Mouse (Mus musculus) gastrocnemius, postnatal 14 days (tissue): ENCODE measurements around the gene Kdm6b. TPM values are rescaled to one million over a fixed set of nuclear protein-coding genes. Genes with fewer than 3 reads are reported as not detected.

Source experiments
- DNase-seq: peaks from one replicate; pipeline ENCODE4 v3.0.0; 2021; ENCODE audit warnings: mixed read lengths
- intact Hi-C: fragments of 180-260 bp; cut with DNase I; formaldehyde crosslinking; loops from one replicate; pipeline ENCODE4 v1.15.1; 2025; ENCODE audit warnings: low total_unique reads
- long read RNA-seq, 2 experiments: library from polyadenylated mRNA; stranded (forward); transcript quantifications; one replicate each; pipeline ENCODE4 v2.0.0; 2021
- total RNA-seq, 2 experiments: library from RNA; stranded (reverse); gene quantifications; 2 replicates each; pipeline ENCODE4 v1.2.3; 2021

Kdm6b gene
- 10 to 100 TPM; 30.3 to 31.4 TPM for total RNA-seq
- long read RNA-seq, experiment 1, partial matches to known transcripts = 4 of 5 reads
- long read RNA-seq, experiment 1, other reads (novel, unspliced or antisense) = 1 of 5 reads
- long read RNA-seq, experiment 2, partial matches to known transcripts = 4 of 5 reads
- long read RNA-seq, experiment 2, other reads (novel, unspliced or antisense) = 1 of 5 reads

DNA sequence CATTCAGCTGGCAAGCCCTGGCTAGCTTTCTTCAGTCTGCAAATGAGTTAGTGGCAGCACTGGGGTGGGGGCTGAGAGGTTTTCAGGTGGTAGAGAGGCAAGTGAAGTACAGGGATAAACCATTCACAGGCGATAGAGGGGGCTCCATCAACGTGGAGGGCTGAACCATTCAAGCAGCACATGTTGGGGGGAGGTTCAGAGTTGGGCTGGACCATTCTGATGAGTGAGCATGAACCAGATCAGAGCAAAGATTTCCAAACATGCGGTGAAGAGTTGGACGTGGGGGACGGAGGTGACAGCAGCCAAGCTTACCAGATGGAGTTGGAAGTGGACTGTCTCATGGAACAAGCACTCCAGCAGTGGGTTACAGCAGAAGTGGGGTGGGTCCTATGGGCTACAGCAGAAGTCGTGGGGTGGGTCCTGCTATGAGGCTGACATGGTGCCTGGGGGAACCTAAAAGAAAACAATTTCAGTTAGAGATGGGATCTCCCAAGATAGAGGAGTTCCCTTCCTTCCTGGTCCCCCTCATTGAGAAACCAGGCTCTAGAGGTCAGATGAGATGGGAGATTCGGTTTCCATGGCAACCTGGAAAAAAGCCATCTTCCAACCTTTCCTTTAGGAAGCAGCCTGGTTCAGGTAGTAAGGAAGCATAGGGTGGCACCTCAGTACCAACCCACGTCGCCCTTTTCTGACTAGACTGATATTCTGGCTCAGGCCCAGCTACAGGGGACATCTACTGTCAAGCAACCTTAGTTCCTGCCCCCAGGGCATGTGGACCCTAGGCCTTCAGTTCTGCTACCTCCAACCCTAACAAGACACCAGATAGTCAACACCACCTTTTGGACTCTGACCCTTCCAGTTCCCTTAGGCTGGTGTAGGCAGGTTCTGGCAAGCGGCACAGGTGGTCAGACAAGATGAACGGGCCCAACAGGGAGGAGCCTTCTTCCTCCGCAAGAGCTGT is at the start of gene Kdm6b:
Gene Kdm6b, minus strand, starts transcription at position 455 of the 961 bp plus-strand sequence.
- DNase-seq = no peak
- intact Hi-C loops = no loop called here

DNA sequence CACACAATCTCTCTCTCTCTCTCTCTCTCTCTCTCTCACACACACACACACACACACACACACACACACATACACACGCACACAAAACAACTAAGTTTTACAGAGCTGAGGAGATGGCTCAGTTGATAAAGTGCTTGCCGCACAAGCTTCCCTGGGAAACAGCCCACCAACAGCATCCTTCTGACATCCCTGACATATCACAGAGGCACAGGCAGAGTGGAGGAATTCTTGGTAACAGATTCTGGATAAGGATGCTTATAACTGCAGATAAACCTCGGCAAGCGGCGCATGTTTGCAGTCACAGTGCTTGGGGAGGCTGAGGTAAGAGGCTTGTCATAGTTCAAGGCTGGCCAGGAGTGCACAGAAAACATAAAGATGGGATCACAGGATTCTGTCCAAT is 48.1 kb upstream of the Kdm6b start:
- intact Hi-C loops = no loop called here
- no peak for DNase-seq

DNA sequence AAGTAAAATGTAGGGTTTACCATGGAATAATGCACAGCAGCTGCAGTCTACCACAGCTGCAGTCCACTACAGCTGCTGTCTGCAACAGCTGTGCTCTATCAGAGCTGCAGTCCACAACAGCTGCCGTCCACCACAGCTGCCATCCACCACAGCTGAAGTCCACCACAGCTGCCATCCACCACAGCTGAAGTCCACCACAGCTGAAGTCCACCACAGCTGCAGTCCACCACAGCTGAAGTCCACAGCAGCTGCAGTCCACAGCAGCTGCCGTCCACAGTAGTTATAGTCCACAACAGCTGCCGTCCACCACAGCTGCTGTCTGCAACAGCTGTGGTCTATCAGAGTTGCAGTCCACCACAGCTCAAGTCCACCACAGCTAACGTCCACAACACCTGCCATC is 46.4 kb upstream of the Kdm6b start:
- DNase-seq = no peak
- intact Hi-C loops = no loop called here

DNA sequence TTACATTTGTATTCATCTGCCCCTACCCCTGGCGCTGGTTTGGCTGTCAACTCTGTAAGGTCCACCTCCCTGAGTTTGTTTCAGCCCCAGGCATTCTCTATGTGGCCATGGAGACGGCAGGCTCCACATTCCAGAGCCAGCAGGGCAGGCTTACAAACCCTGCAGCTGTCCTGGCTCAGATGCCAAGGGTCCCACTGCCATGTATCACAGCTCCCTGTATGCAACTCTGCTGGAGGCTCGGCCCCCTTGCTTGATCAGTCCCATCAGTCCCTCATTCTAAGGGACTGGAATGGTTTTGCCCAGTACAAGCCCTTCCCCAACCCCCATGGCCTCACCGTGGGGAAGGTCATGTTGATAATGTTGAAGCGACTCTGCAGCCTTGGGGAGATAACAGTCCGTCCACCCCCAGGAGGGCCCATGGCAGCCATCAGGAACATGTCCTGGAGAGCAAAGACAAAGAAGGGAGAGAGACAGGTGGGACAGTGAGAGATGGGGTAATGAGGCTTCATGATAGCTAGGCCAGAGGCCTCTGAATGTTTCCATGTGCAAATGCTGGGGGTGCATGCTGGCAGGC is 43.6 kb upstream of the Kdm6b start:
- peak; percentile 74 for DNase-seq
- intact Hi-C loops = no loop called here

DNA sequence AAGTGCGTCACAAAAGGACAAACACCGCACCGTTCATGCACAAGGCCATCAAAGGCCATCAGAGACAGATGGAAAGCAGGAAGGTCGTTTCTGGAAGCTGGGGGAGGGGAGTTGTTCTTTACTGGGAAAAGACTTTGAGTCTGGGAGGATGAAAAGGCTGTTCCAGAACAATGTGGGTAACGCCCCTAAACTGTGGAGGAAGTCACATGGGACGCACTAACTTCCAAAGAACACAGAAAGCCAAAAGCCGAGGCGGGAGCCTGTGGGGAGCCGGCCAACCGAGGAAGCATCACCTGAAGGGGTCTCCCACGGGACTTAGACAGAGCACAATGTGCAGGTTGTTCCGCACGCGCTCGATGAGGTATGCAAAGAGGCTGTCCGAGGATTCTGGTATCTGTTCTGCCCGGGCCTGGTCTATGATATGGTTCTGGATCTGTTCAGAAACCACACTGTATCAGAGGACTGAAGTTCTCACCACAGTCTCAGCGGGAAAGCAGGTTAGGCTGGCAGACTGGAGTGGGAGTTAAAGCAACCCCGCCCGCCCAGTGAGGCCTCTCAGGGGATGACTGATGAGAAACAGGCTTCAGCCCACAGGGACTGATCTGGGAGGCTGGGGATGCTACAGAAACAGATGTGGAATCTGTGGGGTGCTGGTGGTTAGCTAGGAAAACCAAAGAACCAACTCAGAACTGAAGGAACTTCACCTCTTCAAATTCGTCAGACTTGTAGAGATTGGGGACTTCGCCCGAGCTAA is 38.8 kb upstream of the Kdm6b start:
- intact Hi-C loops = no loop called here
- peak; percentile 45 for DNase-seq

DNA sequence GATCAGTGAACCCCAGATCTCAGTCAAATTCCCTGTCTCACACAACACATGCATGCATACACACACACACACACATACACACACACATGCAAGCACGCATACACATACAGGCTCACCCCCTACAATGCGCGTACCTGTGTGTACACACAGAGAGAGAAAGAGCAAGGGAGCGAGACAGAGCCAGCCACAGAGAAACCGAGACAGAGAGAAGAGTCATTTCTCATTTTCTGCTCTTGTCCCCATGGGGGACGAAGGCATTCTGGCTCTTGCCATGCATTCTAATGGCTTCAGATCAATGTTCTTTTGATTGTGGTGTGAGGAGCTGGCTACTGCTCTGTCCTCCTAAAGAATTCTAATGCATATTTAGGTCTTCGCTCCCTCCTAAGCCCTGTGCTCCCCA is 33.8 kb upstream of the Kdm6b start:
- intact Hi-C loops = no loop called here
- DNase-seq = no peak

DNA sequence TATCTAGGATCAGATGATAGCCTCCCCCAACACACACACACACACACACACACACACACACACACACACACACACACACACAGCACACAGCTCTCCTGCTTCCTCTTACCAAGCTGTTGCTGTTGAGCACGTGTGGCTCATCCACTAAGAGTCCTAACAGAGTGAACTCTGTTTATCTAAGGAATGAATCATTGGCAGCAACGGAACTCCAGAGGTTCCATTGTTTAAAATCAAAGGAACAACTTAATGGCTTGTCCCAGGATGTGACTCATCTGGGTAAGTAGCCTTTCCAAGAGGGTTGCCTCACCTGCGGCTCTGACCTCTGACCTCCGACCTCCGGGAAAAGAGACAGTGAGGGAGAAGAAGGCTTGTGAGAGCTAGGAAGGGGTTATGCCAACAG is 29.9 kb upstream of the Kdm6b start:
- intact Hi-C loops = no loop called here
- DNase-seq = no peak

DNA sequence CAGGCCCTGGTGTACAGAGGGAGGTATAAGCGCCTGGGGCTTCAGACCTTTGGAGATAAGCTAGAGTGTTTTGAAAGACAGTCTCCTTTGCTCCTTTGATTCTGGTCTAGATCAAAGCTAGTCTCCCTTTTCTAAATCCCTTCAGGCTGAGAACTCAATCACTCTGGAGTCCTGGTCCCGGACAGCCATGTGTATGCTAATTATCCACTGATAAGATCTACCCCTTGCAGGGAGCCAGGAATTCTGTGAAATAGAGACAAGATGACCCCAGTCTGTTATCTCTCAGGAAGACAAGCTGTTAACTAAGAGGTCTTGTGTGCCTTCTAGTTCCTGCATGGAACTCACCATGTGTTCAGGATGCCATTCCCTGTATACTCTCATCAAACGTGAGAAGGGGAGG is 23.8 kb upstream of the Kdm6b start:
- intact Hi-C loops = loop anchor here (5.0 kb wide), 2 partner anchors 35 to 75 kb away; no protein-coding TSS in a partner anchor
- no peak for DNase-seq

DNA sequence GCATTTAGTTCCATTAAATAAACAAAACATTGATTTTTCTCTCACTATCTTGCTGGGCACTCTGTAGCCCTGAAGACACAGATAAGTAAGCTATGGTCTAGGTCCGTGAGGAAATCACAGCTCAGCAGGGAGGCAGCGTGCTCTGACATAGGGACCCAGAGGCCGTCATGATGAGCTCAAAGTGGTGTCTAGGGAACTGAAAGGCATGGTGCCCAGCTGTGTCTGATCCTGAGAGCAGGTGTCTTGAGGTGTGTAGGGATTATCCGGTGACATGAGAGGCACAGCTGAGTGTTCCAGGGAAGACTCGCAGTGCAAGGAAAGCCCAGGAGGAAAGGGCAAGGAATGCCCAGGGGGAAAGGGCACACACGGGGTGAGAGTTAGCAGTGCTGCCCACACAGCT is 19.7 kb upstream of the Kdm6b start:
- intact Hi-C loops = no loop called here

DNA sequence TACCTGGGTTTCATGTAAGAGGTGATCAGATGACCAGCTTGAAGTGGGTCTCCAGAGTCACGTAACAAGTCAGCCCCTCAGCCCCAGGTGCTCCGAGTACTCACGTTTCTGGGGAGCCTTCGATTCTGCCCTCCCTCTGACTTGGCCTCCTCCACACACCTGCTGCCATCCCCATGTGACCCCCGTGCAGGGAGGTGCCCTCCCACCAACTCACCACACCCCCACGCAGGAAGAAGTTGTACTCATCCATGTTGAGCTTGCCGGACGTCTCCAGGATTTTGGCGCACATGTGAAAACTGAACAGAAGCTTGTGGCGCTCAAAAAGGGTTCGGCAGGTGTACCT is 19.1 kb upstream of the Kdm6b start:
- intact Hi-C loops = no loop called here

More for the DNA sequence above, 19.7 kb upstream of the Kdm6b start:
- no peak for DNase-seq

DNA sequence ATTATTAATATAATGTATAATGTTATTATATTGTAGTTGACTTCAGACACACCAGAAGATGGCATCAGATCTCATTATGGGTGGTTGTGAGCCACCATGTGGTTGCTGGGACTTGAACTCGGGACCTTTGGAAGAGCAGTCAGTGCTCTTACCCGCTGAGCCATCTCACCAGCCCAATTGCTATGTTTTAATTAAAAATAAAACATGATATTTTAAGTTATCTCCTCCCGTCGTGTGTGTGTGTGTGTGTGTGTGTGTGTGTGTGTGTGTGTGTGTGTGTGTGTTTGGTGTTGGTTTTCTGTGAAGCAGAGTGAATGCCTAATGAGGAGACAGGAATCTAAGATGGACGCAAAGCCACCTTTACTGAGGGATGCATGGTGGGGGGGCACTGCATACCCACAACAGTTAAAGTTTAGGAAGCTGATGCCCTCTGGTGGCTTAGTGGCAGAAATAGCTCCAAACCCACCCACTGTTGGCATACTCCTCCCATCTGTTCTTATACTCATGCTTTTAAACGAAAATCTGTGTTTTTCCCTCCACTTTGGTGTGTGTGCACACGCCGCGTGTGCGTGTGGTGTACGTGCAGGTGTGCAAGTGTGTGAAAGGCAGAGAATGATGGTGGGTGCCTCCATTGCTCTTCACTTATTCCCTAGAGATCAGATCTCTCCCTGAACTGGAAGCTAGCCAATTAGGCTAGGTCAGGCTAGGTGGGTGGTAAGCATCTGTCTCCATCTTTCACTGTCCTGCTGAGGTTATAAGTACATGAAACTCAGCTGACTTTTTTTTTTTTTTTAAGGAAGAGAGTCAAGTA is 18.6 kb upstream of the Kdm6b start:
- intact Hi-C loops = no loop called here
- peak; percentile 63 for DNase-seq

More for the DNA sequence above, 19.1 kb upstream of the Kdm6b start:
- DNase-seq = no peak

DNA sequence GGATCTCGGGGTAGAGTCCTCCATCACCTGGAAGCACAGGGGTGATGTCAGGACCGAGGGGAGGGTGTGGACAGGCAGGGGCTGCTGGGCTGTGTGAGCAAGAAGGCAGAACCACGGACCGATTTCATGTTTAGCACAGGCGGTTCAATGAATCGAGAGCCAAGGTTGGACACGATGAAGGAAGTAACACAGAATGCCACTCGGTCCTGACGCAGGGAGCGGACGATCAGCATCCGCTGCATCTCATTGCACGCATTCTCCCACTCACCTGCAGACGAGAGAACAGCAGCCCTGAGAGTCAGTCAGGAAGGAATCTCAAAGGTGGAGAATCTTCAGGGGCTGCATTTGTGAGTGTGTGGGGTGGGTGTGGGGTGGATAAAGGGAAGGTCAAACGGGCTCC is 17.2 kb upstream of the Kdm6b start:
- no peak for DNase-seq
- intact Hi-C loops = no loop called here

DNA sequence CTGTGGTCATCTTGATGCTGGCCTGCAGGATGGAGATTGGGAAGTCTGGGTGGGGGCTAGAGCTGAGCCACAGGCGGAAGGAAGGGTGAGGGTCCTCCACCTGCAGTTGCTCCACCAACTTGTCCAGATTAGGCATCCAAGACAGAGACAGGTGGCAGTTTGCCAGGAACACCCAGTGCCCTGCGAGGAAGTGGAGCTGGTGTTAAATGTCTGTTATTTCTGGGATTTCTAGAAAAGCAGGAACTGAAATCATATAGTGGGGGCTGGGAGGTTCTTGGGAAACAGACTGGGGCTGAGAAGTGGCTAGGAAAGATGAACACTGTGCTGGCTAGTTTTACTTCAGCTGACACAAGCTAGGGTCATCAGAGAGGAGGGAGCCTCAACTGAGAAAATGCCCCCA is 15.8 kb upstream of the Kdm6b start:
- intact Hi-C loops = no loop called here
- no peak for DNase-seq

DNA sequence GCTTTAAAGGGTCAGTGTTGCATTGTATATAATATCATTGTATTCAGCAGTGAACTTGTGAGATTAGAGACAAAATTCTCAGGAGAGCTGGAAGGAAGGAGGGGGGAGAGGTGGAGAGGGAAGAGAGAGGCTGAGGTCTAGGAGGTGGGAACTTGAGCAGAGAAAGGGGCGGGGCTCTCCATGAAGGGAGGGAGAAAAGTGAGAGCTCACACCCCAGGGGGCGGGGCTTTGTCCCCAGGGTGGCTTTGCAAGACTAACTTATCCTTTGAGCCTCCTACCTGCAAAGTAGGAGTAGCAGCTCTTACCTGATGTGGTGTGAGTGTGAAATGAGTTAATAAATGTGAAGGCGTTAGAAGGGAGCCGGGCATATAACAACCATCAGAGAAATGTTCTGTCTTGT is 15.3 kb upstream of the Kdm6b start:
- no peak for DNase-seq
- intact Hi-C loops = no loop called here

DNA sequence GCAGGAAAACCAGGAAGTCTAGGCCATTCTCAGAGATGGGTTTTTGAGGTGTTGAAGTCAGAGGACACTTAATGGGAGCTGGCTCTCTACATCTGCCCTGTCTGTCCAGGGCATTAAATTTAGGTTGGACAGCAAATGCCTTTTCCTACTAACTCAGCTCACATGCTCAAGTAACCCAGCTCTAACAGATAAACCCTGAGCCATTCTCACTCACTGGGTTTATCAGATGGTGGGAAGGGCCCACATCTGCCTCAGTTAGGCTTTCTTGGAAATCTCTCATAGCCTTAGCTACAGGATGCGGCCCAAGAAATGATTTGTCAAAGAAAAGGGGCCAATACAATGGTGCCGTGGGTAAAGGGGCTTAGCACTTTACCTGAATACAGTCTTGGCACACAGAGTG is 12.8 kb upstream of the Kdm6b start:
- intact Hi-C loops = no loop called here
- no peak for DNase-seq

DNA sequence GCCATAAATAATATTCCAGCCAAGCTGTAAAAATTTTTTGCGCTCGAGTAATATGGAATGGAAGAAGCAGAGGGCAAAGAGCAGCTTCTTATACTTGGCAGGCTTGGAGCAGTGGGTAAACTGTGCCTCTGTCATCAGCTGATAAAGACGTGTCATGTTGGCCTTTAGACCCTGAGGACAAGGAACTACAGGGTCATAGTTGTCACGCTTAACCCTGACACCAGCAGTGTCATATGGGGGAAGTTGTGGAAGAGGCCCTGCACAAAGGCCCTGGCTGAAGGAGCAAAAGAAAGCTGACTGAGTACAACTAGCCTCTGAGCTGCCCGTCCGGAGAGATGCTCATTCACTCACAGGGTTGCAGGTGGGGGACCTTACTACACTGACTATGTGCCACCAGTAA is 10.4 kb upstream of the Kdm6b start:
- no peak for DNase-seq
- intact Hi-C loops = no loop called here

DNA sequence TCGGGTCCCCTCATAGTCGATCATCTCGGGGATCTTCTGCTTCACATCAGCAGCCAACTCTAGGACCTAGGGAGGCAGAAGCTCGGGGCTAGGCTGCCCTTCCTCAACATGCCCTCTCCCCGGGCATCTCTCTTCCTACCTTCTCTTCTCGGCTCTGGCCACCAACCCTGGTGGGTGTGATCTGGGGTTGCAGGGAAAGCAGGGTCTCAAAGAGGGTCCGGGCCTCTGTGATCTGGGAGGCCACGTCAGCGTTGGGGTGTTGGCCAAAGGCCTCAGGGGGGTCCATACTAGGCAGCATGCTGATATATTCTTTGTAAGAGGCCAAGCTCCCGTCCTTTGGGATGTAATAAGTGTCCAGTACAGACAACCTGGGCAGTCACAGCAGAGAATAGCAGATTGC is 9.4 kb upstream of the Kdm6b start:
- DNase-seq = no peak
- intact Hi-C loops = no loop called here

DNA sequence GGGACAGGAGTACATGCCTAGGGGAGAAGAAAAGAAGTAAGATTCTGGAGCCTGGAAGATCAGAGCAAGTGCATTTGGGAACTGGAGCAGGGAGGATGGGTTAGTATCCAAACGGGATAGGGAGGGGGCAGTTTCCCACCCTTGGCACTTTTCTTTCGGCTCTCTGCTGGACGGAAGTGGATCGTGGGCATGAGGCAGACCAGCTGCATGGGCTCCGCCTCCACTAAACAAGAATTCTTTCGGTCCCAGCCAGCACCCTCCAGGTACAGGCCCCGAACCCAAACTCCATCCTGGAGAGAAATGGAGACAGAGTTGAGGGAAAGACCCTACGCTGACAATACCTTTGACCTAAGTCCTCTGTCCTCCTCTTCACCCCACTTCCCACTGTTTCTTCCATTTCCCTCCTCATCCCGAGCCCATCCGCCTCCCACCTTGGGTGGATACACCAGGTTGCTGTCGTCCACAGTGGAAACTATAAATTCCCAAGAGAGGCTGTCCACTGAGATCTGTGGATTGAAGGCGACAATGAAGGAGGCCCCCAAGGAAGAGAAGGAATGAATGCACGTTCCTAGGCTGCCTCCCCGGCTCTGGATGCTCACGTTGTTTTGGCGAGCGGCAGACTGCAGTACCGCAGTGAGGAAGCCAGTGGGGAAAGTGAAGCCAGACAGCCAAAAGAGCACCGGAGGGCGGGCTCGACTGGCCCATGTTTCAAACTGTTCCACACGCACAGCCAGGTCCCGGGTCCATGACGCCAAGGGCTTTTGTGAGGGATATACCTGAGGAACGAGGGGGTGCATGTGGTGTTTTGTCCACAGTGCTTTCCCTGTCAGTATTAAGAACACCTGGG is 7.9 kb upstream of the Kdm6b start:
- DNase-seq = no peak
- intact Hi-C loops = no loop called here
